Mouse (Mus musculus) heart, embryonic 13.5 days (tissue): Measurements from ENCODE around the gene Kcnk10. TPM values are rescaled to one million over a fixed set of nuclear protein-coding genes. Genes with fewer than 3 reads are reported as not detected.

Experiments
- ATAC-seq: fragments of 200-750 bp; cut with Nextera tagmentation; 2 replicates; pipeline ENCODE4 v1.8.0; 2017; ENCODE audit warnings: moderate TSS enrichment; ENCODE audit not compliant: insufficient number of reproducible peaks, low FRiP score, low TSS enrichment; ENCODE audit errors: extremely low read depth
- H3K27ac ChIP-seq: fragments of 300-500 bp; sonication (generic); replicated peaks from 2 replicates; pipeline ENCODE4 v1.5.1; 2015; ENCODE audit warnings: moderate library complexity, mild to moderate bottlenecking, inconsistent platforms
- H3K27me3 ChIP-seq: fragments of 300-500 bp; sonication (generic); replicated peaks from 2 replicates; pipeline ENCODE4 v1.6.1; 2015; ENCODE audit warnings: mild to moderate bottlenecking, inconsistent platforms
- H3K36me3 ChIP-seq: fragments of 300-500 bp; sonication (generic); 2 replicates; pipeline ENCODE4 v1.6.1; 2015; ENCODE audit warnings: mild to moderate bottlenecking, inconsistent platforms
- H3K4me1 ChIP-seq: fragments of 300-500 bp; sonication (generic); 2 replicates; pipeline ENCODE4 v1.6.1; 2015; ENCODE audit warnings: inconsistent platforms
- H3K4me2 ChIP-seq: fragments of 300-500 bp; sonication (generic); 2 replicates; pipeline ENCODE4 v1.6.1; 2015; ENCODE audit warnings: inconsistent platforms, mild to moderate bottlenecking, moderate library complexity
- H3K4me3 ChIP-seq: fragments of 300-500 bp; sonication (generic); 2 replicates; pipeline ENCODE4 v1.5.1; 2015; ENCODE audit warnings: moderate library complexity, mild to moderate bottlenecking, inconsistent platforms
- H3K9ac ChIP-seq: fragments of 300-500 bp; sonication (generic); 2 replicates; pipeline ENCODE4 v1.6.1; 2015; ENCODE audit warnings: inconsistent platforms, mild to moderate bottlenecking, moderate library complexity
- H3K9me3 ChIP-seq: fragments of 300-500 bp; sonication (generic); 2 replicates; pipeline ENCODE4 v1.6.1; 2016; ENCODE audit warnings: inconsistent platforms
- WGBS: fragments of 180-500 bp; shearing (Covaris S2); methylation state at CpG from one replicate; pipeline ENCODE4 v1.1.7; 2015; ENCODE audit warnings: mixed read lengths; 5-methylcytosine and 5-hydroxymethylcytosine counted together
- polyA plus RNA-seq: library from polyadenylated mRNA; unstranded; fragments of >200 nt; fragmentation: Nextera tagmentation; extraction: Ambion mirVana; gene quantifications from 2 replicates; pipeline ENCODE4 v1.2.1, GENCODE M21; 2015

Kcnk10 gene
- polyA plus RNA-seq, 1 experiment from 2014 or later, result 0.08 TPM

- Histone ChIP-seq H3K4me2 (no peak overlapping the region), H3K9ac (no peak overlapping the region), H3K27ac (no peak overlapping the region), H3K36me3 (no peaks in the 10 kb centered on the region), H3K27me3 (no peaks in the 10 kb centered on the region), H3K4me1 (no peaks in the 10 kb centered on the region), H3K9me3 (no peaks in the 10 kb centered on the region), H3K4me3 (no peak overlapping the region)
- ATAC-seq, result no peak
- 83% methylated on average over 5 of the region's 5 CpGs for WGBS
Observed at GRCm38 (mm10) chr12:98444860-98445259, 133.2 kb downstream of the Kcnk10 start.

- H3K4me2 ChIP-seq, result no peak overlapping the region
- no peak for ATAC-seq
- no peak overlapping the region for H3K27ac ChIP-seq
- WGBS, result 71% methylated on average over 3 of the region's 3 CpGs
- H3K4me3 ChIP-seq, result no peak overlapping the region
- H3K9me3 ChIP-seq, result no peaks in the 10 kb centered on the region
- H3K4me1 ChIP-seq, result no peaks in the 10 kb centered on the region
- H3K27me3 ChIP-seq, result no peaks in the 10 kb centered on the region
- H3K36me3 ChIP-seq, result no peaks in the 10 kb centered on the region
- no peak overlapping the region for H3K9ac ChIP-seq
Observed at GRCm38 (mm10) chr12:98443754-98444153, 134.4 kb downstream of the Kcnk10 start.

GRCm38 (mm10) chr12:98438080-98438479 lies 140.0 kb downstream of the Kcnk10 start:
- H3K4me2 ChIP-seq, result no peak overlapping the region
- no peak overlapping the region for H3K4me3 ChIP-seq

GRCm38 (mm10) chr12:98430683-98431082 lies 147.4 kb downstream of the Kcnk10 start:
- 68% methylated on average over 5 of the region's 5 CpGs for WGBS
- no peak for ATAC-seq
- Histone ChIP-seq H3K27ac (no peak overlapping the region), H3K4me1 (no peaks in the 10 kb centered on the region), H3K4me2 (no peak overlapping the region), H3K36me3 (no peaks in the 10 kb centered on the region), H3K27me3 (no peaks in the 10 kb centered on the region), H3K9me3 (no peaks in the 10 kb centered on the region), H3K4me3 (no peak overlapping the region), H3K9ac (no peak overlapping the region)

More at GRCm38 (mm10) chr12:98438080-98438479, 140.0 kb downstream of the Kcnk10 start:
- 61% methylated on average over 2 of the region's 2 CpGs for WGBS
- Histone ChIP-seq H3K36me3 (no peaks in the 10 kb centered on the region), H3K9me3 (no peaks in the 10 kb centered on the region), H3K4me1 (no peaks in the 10 kb centered on the region), H3K27ac (no peak overlapping the region), H3K27me3 (no peaks in the 10 kb centered on the region), H3K9ac (no peak overlapping the region)
- no peak for ATAC-seq

GRCm38 (mm10) chr12:98421340-98421739 lies 156.8 kb downstream of the Kcnk10 start:
- 73% methylated on average over 7 of the region's 7 CpGs for WGBS
- H3K4me1 ChIP-seq, result no peaks in the 10 kb centered on the region
- H3K36me3 ChIP-seq, result no peaks in the 10 kb centered on the region
- H3K27ac ChIP-seq, result no peak overlapping the region
- H3K4me2 ChIP-seq, result no peak overlapping the region
- no peaks in the 10 kb centered on the region for H3K27me3 ChIP-seq
- no peak for ATAC-seq
- no peaks in the 10 kb centered on the region for H3K9me3 ChIP-seq
- no peak overlapping the region for H3K9ac ChIP-seq
- no peak overlapping the region for H3K4me3 ChIP-seq

- Histone ChIP-seq H3K4me2 (no peak overlapping the region), H3K4me3 (no peak overlapping the region), H3K36me3 (no peaks in the 10 kb centered on the region), H3K9me3 (no peaks in the 10 kb centered on the region), H3K9ac (no peak overlapping the region), H3K27me3 (no peaks in the 10 kb centered on the region), H3K27ac (no peak overlapping the region), H3K4me1 (no peaks in the 10 kb centered on the region)
- WGBS, result 62% methylated on average over 6 of the region's 6 CpGs
- no peak for ATAC-seq
Observed at GRCm38 (mm10) chr12:98419849-98420248, 158.3 kb downstream of the Kcnk10 start.

GRCm38 (mm10) chr12:98409580-98409979 lies 168.5 kb downstream of the Kcnk10 start:
- Histone ChIP-seq H3K9me3 (no peaks in the 10 kb centered on the region), H3K36me3 (no peaks in the 10 kb centered on the region), H3K4me2 (no peak overlapping the region), H3K9ac (no peak overlapping the region), H3K4me1 (no peaks in the 10 kb centered on the region), H3K4me3 (no peak overlapping the region), H3K27me3 (no peaks in the 10 kb centered on the region), H3K27ac (no peak overlapping the region)
- ATAC-seq, result no peak
- WGBS, result 53% methylated on average over 2 of the region's 2 CpGs

GRCm38 (mm10) chr12:98406598-98406997 lies 171.5 kb downstream of the Kcnk10 start:
- no peaks in the 10 kb centered on the region for H3K9me3 ChIP-seq
- H3K4me3 ChIP-seq, result no peak overlapping the region
- no peaks in the 10 kb centered on the region for H3K4me1 ChIP-seq
- ATAC-seq, result no peak
- H3K36me3 ChIP-seq, result no peaks in the 10 kb centered on the region
- H3K4me2 ChIP-seq, result no peak overlapping the region
- no peak overlapping the region for H3K9ac ChIP-seq
- WGBS, result 63% methylated on average over 1 of the region's 1 CpGs
- H3K27me3 ChIP-seq, result no peaks in the 10 kb centered on the region
- no peak overlapping the region for H3K27ac ChIP-seq

GRCm38 (mm10) chr12:98406076-98406475 lies 172.0 kb downstream of the Kcnk10 start:
- no peaks in the 10 kb centered on the region for H3K27me3 ChIP-seq
- 54% methylated on average over 4 of the region's 4 CpGs for WGBS
- H3K4me2 ChIP-seq, result no peak overlapping the region
- no peak overlapping the region for H3K4me3 ChIP-seq
- ATAC-seq, result no peak
- no peaks in the 10 kb centered on the region for H3K36me3 ChIP-seq
- H3K4me1 ChIP-seq, result no peaks in the 10 kb centered on the region
- no peaks in the 10 kb centered on the region for H3K9me3 ChIP-seq
- no peak overlapping the region for H3K9ac ChIP-seq
- H3K27ac ChIP-seq, result no peak overlapping the region

- H3K36me3 ChIP-seq, result no peaks in the 10 kb centered on the region
- 65% methylated on average over 4 of the region's 4 CpGs for WGBS
- H3K4me3 ChIP-seq, result no peak overlapping the region
- ATAC-seq, result no peak
- H3K4me2 ChIP-seq, result no peak overlapping the region
- no peaks in the 10 kb centered on the region for H3K9me3 ChIP-seq
- H3K9ac ChIP-seq, result no peak overlapping the region
- no peaks in the 10 kb centered on the region for H3K27me3 ChIP-seq
- no peak overlapping the region for H3K27ac ChIP-seq
- H3K4me1 ChIP-seq, result peaks cover 3% of the 10 kb centered on the region; the same call in 1 of the 2 replicates
Observed at GRCm38 (mm10) chr12:98396586-98396985, 181.5 kb downstream of the Kcnk10 start.

GRCm38 (mm10) chr12:98394115-98394514 lies 184.0 kb downstream of the Kcnk10 start:
- H3K4me3 ChIP-seq, result no peak overlapping the region
- peaks cover 11% of the 10 kb centered on the region for H3K4me1 ChIP-seq
- no peaks in the 10 kb centered on the region for H3K36me3 ChIP-seq
- ATAC-seq, result no peak
- H3K9ac ChIP-seq, result no peak overlapping the region
- 87% methylated on average over 5 of the region's 5 CpGs for WGBS
- no peaks in the 10 kb centered on the region for H3K27me3 ChIP-seq
- H3K4me2 ChIP-seq, result no peak overlapping the region
- H3K9me3 ChIP-seq, result no peaks in the 10 kb centered on the region
- no peak overlapping the region for H3K27ac ChIP-seq

GRCm38 (mm10) chr12:98391347-98391746 lies 186.8 kb downstream of the Kcnk10 start:
- no peak overlapping the region for H3K4me3 ChIP-seq
- peak overlapping the region; percentile 30 for H3K4me2 ChIP-seq
- H3K36me3 ChIP-seq, result no peaks in the 10 kb centered on the region
- peaks cover 11% of the 10 kb centered on the region for H3K4me1 ChIP-seq
- 37% methylated on average over 5 of the region's 5 CpGs for WGBS
- no peak overlapping the region for H3K9ac ChIP-seq
- ATAC-seq, result no peak
- H3K27me3 ChIP-seq, result no peaks in the 10 kb centered on the region
- no peaks in the 10 kb centered on the region for H3K9me3 ChIP-seq
- no peak overlapping the region for H3K27ac ChIP-seq
